Mouse (Mus musculus): ENCODE data around the gene Klf17. TPM values are rescaled to one million over a fixed set of nuclear protein-coding genes. Genes with fewer than 3 reads are reported as not detected.

Gene Klf17
- total and polyA plus RNA-seq, 2 experiments, result not detected

DNA sequence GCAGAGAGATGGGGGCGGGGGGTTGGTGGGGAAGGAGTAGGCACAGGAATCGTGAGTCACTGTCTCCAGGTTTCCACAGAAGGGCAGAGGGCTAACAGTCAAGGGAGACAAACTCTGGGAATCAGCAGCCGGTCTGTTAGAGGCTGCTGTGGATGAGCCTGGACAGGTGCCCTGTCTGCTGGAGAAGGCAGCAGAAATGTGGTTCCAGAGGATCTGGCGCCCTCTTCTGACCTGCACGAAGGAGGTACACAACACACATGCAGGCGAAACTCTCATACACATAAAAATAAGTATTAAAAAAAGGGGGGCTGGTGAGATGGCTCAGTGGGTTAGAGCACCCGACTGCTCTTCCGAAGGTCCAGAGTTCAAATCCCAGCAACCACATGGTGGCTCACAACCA, 27.9 kb downstream of the Klf17 start:
- Histone ChIP-seq H3K27me3 (ENCODE audit: control insufficient read depth, insufficient read depth, low read length) (no peaks in the 10 kb centered on the region), H3K4me1 (ENCODE audit: control insufficient read depth, insufficient read depth, low read length) (no peaks in the 10 kb centered on the region), H3K27ac (replicated peaks; ENCODE audit: insufficient read depth, low read depth, low read length) (no peak overlapping the region), H3K9ac (ENCODE audit: low read depth, low read length) (no peak overlapping the region), H3K79me2 (ENCODE audit: control insufficient read depth, insufficient read depth, low read length) (no peaks in the 10 kb centered on the region), H3K4me3 (ENCODE audit: insufficient read depth, low read depth, low read length) (no peak overlapping the region), H3K36me3 (ENCODE audit: control insufficient read depth, insufficient read depth, low read length) (no peaks in the 10 kb centered on the region)
- peak; percentile 19 for DNase-seq (ENCODE audit: extremely low read depth, low read depth, low spot score)
- peak; percentile 61 for TF ChIP-seq CTCF (IDR thresholded peaks at IDR 0.05; ENCODE audit: low read depth, low read length)
- no peak for TF ChIP-seq POLR2A (IDR thresholded peaks at IDR 0.05; ENCODE audit: extremely low read depth, insufficient read depth, low read length)
- whole genome bisulfite sequencing, result 66% methylated on average over 8 of the region's 8 CpGs

DNA sequence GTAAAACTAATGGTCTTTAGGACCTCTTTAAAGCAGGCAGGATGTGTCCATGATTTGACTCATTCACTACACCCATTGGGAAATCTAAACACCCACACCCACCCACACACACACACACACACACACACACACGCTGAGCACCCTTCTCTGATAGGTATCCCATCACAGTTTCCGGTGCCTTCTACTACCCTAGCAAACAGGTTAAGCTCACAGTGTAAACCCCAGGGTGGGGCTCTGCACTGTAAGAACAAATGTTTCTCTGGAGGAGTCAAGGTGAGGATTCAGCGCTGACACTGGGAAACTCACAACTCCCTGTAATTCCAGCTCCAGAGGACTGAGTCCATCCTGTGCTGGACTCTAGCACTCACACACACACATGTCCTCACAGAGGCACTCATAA, 33.5 kb downstream of the Klf17 start:
- Histone ChIP-seq H3K4me1 (ENCODE audit: control insufficient read depth, insufficient read depth, low read length) (no peaks in the 10 kb centered on the region), H3K9ac (ENCODE audit: low read depth, low read length) (no peak overlapping the region), H3K79me2 (ENCODE audit: control insufficient read depth, insufficient read depth, low read length) (no peaks in the 10 kb centered on the region), H3K4me3 (ENCODE audit: insufficient read depth, low read depth, low read length) (no peak overlapping the region), H3K27ac (replicated peaks; ENCODE audit: insufficient read depth, low read depth, low read length) (no peak overlapping the region), H3K27me3 (ENCODE audit: control insufficient read depth, insufficient read depth, low read length) (no peaks in the 10 kb centered on the region), H3K36me3 (ENCODE audit: control insufficient read depth, insufficient read depth, low read length) (no peaks in the 10 kb centered on the region)
- WGBS, result 77% methylated on average over 3 of the region's 3 CpGs
- TF ChIP-seq POLR2A (IDR thresholded peaks at IDR 0.05; ENCODE audit: extremely low read depth, insufficient read depth, low read length), result no peak
- TF ChIP-seq CTCF (IDR thresholded peaks at IDR 0.05; ENCODE audit: low read depth, low read length), result no peak
- DNase-seq (ENCODE audit: extremely low read depth, low read depth, low spot score), result no peak

DNA sequence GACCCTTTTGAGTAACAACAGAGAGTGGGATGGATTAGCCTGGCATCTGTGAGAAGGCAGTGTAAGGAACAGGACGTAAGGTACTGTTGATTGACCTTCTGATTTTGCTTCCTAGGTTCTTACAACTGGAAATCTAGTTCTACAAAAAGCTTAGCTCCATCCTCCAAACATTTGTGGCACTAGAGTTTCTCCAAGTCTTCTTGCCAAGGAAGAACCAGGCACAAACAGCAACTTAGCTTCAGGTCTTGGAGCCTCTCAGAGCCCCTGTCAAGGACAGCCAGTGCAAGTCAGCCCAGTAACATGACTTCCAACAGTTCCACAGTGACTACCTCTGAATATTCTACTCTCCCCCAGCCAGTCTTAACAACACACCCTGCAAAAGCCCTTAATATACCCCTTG, 41.3 kb downstream of the Klf17 start, which contains the start of gene Gm12845:
Gene Gm12845, plus strand, starts transcription at position 301 of the 400 bp plus-strand sequence.
- TF ChIP-seq CTCF (IDR thresholded peaks at IDR 0.05; ENCODE audit: low read depth, low read length), result no peak
- TF ChIP-seq POLR2A (IDR thresholded peaks at IDR 0.05; ENCODE audit: extremely low read depth, insufficient read depth, low read length), result no peak
- no peak for DNase-seq (ENCODE audit: extremely low read depth, low read depth, low spot score)
- Histone ChIP-seq H3K4me3 (ENCODE audit: insufficient read depth, low read depth, low read length) (no peak within 1 kb of the TSS), H3K9ac (ENCODE audit: low read depth, low read length) (no peak within 1 kb of the TSS), H3K4me1 (ENCODE audit: control insufficient read depth, insufficient read depth, low read length) (no peaks in the 10 kb centered on the region), H3K79me2 (ENCODE audit: control insufficient read depth, insufficient read depth, low read length) (no peaks in the 10 kb centered on the region), H3K27ac (replicated peaks; ENCODE audit: insufficient read depth, low read depth, low read length) (no peak within 1 kb of the TSS), H3K36me3 (ENCODE audit: control insufficient read depth, insufficient read depth, low read length) (no peaks in the 10 kb centered on the region), H3K27me3 (ENCODE audit: control insufficient read depth, insufficient read depth, low read length) (no peaks in the 10 kb centered on the region)
- 87% methylated on average over 1 of the region's 1 CpGs for WGBS

DNA sequence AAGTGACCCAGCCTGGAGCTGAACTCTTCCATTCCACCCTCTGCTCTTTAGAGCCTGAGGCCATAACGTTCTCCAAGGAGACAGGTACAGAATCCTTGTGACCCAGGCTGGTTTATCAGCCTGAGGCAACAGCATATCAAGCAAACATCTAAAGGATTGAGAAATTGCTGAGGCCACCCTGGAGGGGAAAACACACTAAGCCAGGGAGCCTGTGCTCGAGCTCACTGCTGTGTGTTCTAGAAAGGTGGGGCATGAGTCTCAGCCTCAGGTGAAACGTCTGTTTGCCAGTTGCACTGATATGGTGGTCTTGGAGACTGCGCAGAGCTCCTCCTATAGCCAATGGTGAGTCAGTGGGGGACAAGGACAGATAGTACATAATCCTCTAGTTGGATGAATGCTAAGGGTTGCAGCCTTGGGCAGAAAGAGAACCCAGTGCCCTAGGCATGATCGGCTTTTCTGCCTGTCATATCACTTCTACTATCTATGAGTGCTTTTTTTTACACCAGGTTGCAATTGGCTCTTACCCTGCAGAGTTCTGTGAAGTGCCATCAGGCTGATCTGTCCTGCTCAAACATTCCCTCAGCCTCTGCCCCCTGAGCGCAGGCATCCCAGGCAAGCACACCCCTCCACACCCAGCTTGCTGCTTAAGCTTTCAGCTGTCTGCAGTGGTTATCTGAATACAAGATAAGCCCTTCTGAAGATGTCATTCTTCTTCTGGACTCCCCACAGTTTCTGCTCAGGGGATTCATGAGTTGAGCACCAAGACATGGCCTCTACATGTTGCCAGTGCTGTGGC, 51.9 kb downstream of the Klf17 start:
- Histone ChIP-seq H3K27me3 (ENCODE audit: control insufficient read depth, insufficient read depth, low read length) (no peaks in the 10 kb centered on the region), H3K79me2 (ENCODE audit: control insufficient read depth, insufficient read depth, low read length) (no peaks in the 10 kb centered on the region), H3K27ac (replicated peaks; ENCODE audit: insufficient read depth, low read depth, low read length) (no peak overlapping the region), H3K4me3 (ENCODE audit: insufficient read depth, low read depth, low read length) (no peak overlapping the region), H3K9ac (ENCODE audit: low read depth, low read length) (no peak overlapping the region), H3K4me1 (ENCODE audit: control insufficient read depth, insufficient read depth, low read length) (no peaks in the 10 kb centered on the region), H3K36me3 (ENCODE audit: control insufficient read depth, insufficient read depth, low read length) (no peaks in the 10 kb centered on the region)
- DNase-seq (ENCODE audit: extremely low read depth, low read depth, low spot score), result no peak
- WGBS, result 79% methylated on average over 6 of the region's 6 CpGs
- TF ChIP-seq CTCF (IDR thresholded peaks at IDR 0.05; ENCODE audit: low read depth, low read length), result no peak
- TF ChIP-seq POLR2A (IDR thresholded peaks at IDR 0.05; ENCODE audit: extremely low read depth, insufficient read depth, low read length), result no peak

DNA sequence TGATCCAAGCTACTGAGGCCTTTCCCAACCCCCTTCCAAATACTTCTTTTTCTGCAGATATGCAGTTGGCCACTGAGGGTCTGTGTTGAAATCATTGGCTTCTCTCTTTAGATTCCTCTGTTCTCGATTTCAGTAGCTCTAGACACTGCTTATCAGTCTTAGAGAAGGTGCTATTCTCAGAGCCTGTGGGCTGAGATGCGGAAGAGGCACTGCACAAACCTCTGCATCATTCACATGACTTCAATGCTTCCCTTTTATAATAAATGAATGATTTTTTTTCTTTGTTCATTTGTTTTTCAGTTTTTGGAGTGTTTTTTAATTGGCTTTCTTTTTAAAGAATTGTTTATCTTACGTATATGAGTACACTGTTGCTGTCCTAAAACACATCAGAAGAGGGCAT, 53.1 kb downstream of the Klf17 start:
- no peaks in the 10 kb centered on the region for H3K4me1 ChIP-seq (ENCODE audit: control insufficient read depth, insufficient read depth, low read length)
- 84% methylated on average over 3 of the region's 3 CpGs for WGBS
- TF ChIP-seq POLR2A (IDR thresholded peaks at IDR 0.05; ENCODE audit: extremely low read depth, insufficient read depth, low read length), result no peak
- TF ChIP-seq CTCF (IDR thresholded peaks at IDR 0.05; ENCODE audit: low read depth, low read length), result no peak
- no peak overlapping the region for H3K9ac ChIP-seq (ENCODE audit: low read depth, low read length)
- no peak for DNase-seq (ENCODE audit: extremely low read depth, low read depth, low spot score)
- H3K27me3 ChIP-seq (ENCODE audit: control insufficient read depth, insufficient read depth, low read length), result no peaks in the 10 kb centered on the region
- H3K79me2 ChIP-seq (ENCODE audit: control insufficient read depth, insufficient read depth, low read length), result no peaks in the 10 kb centered on the region
- H3K4me3 ChIP-seq (ENCODE audit: insufficient read depth, low read depth, low read length), result no peak overlapping the region
- H3K27ac ChIP-seq (replicated peaks; ENCODE audit: insufficient read depth, low read depth, low read length), result no peak overlapping the region
- H3K36me3 ChIP-seq (ENCODE audit: control insufficient read depth, insufficient read depth, low read length), result no peaks in the 10 kb centered on the region

Measured in liver, adult 2 months (tissue).